In the genomic region with DNA sequence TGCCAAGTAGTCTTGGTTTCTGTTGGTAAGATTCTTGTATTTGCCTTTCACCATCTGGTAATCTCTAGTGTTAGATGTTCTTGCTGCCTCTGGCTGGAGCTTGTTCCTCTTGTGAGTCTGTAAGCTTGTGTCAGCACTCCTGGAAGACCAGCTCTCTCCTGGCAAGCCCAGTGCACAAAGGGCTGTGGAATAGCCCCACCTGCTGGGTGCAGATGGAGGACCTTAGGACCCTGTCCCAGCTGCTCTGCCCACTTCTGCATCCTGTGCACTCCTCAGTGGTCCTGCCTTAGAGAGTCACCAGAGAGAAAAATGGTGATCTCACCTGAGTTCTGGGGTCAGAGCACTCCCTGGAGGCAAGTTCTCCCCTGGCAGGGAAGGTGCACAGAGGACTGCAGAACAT, we compare ENCODE assay signal across 7 mouse cellular contexts.
A peak's percentile ranks its signal among the peaks of the same experiment; 100 is the strongest.
DNase-seq lines count a peak whose midpoint lies in the region; ATAC-seq and TF ChIP-seq lines count a peak whose summit lies in the region.

No protein-coding gene starts in this region.

- intact Hi-C loops in heart, postnatal 14 days (cut with DNase I): loop anchor here (5.0 kb wide), 2 partner anchors 120 to 870 kb away; no protein-coding TSS in a partner anchor

- no peaks in the 10 kb centered on the region for H3K4me1 ChIP-seq in liver, adult 2 months (ENCODE audit: control insufficient read depth, insufficient read depth, low read length)
- H3K4me1 ChIP-seq in liver, embryonic 12.5 days: no peaks in the 10 kb centered on the region
- no peaks in the 10 kb centered on the region for H3K4me1 ChIP-seq in lung, embryonic 16.5 days (replicated peaks; ENCODE audit: control insufficient read depth, insufficient read depth, low read length)

- no peaks in the 10 kb centered on the region for H3K27me3 ChIP-seq in liver, adult 2 months (ENCODE audit: control insufficient read depth, insufficient read depth, low read length)
- no peaks in the 10 kb centered on the region for H3K27me3 ChIP-seq in liver, embryonic 12.5 days (replicated peaks)
- no peaks in the 10 kb centered on the region for H3K27me3 ChIP-seq in lung, embryonic 16.5 days (ENCODE audit: control insufficient read depth, insufficient read depth, low read depth, low read length)

- TF ChIP-seq POLR2A in liver, adult 2 months (IDR thresholded peaks at IDR 0.05; ENCODE audit: extremely low read depth, insufficient read depth, low read length): no peak
- TF ChIP-seq POLR2A in brain, embryonic 14.5 days (IDR thresholded peaks at IDR 0.05; ENCODE audit: borderline replicate concordance, extremely low read depth, insufficient read depth, insufficient read length, poor library complexity, severe bottlenecking): no peak

- H3K9me3 ChIP-seq in liver, embryonic 12.5 days (replicated peaks): no peaks in the 10 kb centered on the region
- no peaks in the 10 kb centered on the region for H3K9me3 ChIP-seq in lung, embryonic 16.5 days (ENCODE audit: control insufficient read depth, low read length)

- no peaks in the 10 kb centered on the region for H3K36me3 ChIP-seq in liver, adult 2 months (ENCODE audit: control insufficient read depth, insufficient read depth, low read length)
- H3K36me3 ChIP-seq in liver, embryonic 12.5 days: no peaks in the 10 kb centered on the region
- H3K36me3 ChIP-seq in lung, embryonic 16.5 days (ENCODE audit: control insufficient read depth, insufficient read depth, low read length): no peaks in the 10 kb centered on the region

- H3K27ac ChIP-seq in liver, adult 2 months (replicated peaks; ENCODE audit: insufficient read depth, low read depth, low read length): no peak overlapping the region
- no peak overlapping the region for H3K27ac ChIP-seq in liver, embryonic 12.5 days
- H3K27ac ChIP-seq in lung, embryonic 16.5 days (ENCODE audit: low read length): no peak overlapping the region

- H3K9ac ChIP-seq in liver, adult 2 months (ENCODE audit: low read depth, low read length): no peak overlapping the region
- no peak overlapping the region for H3K9ac ChIP-seq in liver, embryonic 12.5 days
- no peak overlapping the region for H3K9ac ChIP-seq in lung, embryonic 16.5 days (ENCODE audit: low read length)

- peak; percentile 54 for TF ChIP-seq CTCF in liver, adult 2 months (IDR thresholded peaks at IDR 0.05; ENCODE audit: low read depth, low read length)
- no peak; the same call in 1 of the 2 replicates for TF ChIP-seq CTCF in brain, embryonic 14.5 days (IDR thresholded peaks at IDR 0.05; ENCODE audit: borderline replicate concordance, extremely low read depth, insufficient read depth, insufficient read length)

- H3K4me3 ChIP-seq in liver, adult 2 months (ENCODE audit: insufficient read depth, low read depth, low read length): no peak overlapping the region
- no peak overlapping the region for H3K4me3 ChIP-seq in liver, embryonic 12.5 days
- no peak overlapping the region for H3K4me3 ChIP-seq in lung, embryonic 16.5 days (ENCODE audit: low read length)

- H3K4me2 ChIP-seq in liver, embryonic 12.5 days: no peak overlapping the region
- H3K4me2 ChIP-seq in lung, embryonic 16.5 days (ENCODE audit: low read depth, low read length): no peak overlapping the region

- DNase-seq in liver, adult 2 months (ENCODE audit: extremely low read depth, low read depth, low spot score): peak; percentile 6
- peak; percentile 14 for DNase-seq in brain, embryonic 14.5 days (ENCODE audit: low read depth)
- peak; percentile 49 to 69 for DNase-seq in heart, postnatal 14 days
- no peak for DNase-seq in frontal cortex, adult 2 months (ENCODE audit: extremely low spot score in 1 of 2, low spot score in 1 of 2)

- H3K79me2 ChIP-seq in liver, adult 2 months (ENCODE audit: control insufficient read depth, insufficient read depth, low read length): no peaks in the 10 kb centered on the region

- no peak for ATAC-seq in liver, embryonic 12.5 days
- peak; percentile 51; the same call in 1 of the 2 replicates for ATAC-seq in lung, embryonic 16.5 days (ENCODE audit: low read depth)
- no peak for ATAC-seq in megakaryocyte, adult 5-6 weeks (ENCODE audit: poor library complexity, severe bottlenecking)

Comparison
In these comparisons a context has a peak if more than half of its experiments do, and no peak if none do; other contexts are left out.
1. DNase-seq: peak in liver, adult 2 months (single experiment), brain, embryonic 14.5 days (single experiment) and heart, postnatal 14 days (2 of 2); none in frontal cortex, adult 2 months (0 of 2).